12 mouse cellular contexts compared by ENCODE assay signal in the genomic region with DNA sequence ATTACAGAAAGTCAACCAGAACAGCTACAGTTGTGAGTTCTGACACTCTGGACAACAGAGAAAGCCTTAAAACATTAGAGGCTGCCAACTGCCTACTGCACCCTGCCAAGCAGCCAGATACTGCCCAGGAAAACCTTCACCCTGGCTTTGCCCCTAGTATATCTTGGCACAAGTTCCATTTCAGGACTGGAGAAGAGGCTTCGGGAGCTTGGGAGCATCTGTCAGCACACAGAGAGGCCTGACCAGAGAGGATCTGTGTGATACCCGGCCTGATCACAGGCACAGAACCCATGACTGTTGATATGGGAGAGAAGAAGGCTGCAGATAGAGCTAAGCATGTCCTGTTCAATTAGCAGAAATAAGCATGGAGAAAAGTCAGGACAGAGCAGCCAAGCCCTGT. TPM values are rescaled to one million over a fixed set of nuclear protein-coding genes. Genes with fewer than 3 reads are reported as not detected.
DNase-seq lines count a peak whose midpoint lies in the region; ATAC-seq and TF ChIP-seq lines count a peak whose summit lies in the region.
"Had no signal": no experiment of that assay in that cellular context is flagged by ENCODE, and none has a peak within 500 bp of the region (broad histone marks: within the 10 kb centered on the region; RNA-seq: fewer than 3 reads in every experiment).

No protein-coding gene starts in this region.

- no peaks in the 10 kb centered on the region for H3K4me1 ChIP-seq in hindbrain, embryonic 14.5 days (replicated peaks; ENCODE audit: control insufficient read depth, insufficient read depth, low read length)
- no peaks in the 10 kb centered on the region for H3K4me1 ChIP-seq in hindbrain, embryonic 11.5 days (replicated peaks; ENCODE audit: control insufficient read depth, insufficient read depth, low read length)
- H3K4me1 ChIP-seq: embryonic facial prominence, embryonic 10.5 days; stomach, embryonic 15.5 days had no signal

- peak; percentile 27; the same call in 1 of the 2 replicates for ATAC-seq in hindbrain, embryonic 14.5 days (ENCODE audit: low FRiP score)
- no peak for ATAC-seq in hindbrain, embryonic 11.5 days (ENCODE audit: low FRiP score)
- ATAC-seq: liver, postnatal 0 days had no signal

- TF ChIP-seq CTCF in brain, embryonic 14.5 days (IDR thresholded peaks at IDR 0.05; ENCODE audit: borderline replicate concordance, extremely low read depth, insufficient read depth, insufficient read length): no peak

- no peaks in the 10 kb centered on the region for H3K9me3 ChIP-seq in hindbrain, embryonic 14.5 days (ENCODE audit: control insufficient read depth, low read length)
- no peaks in the 10 kb centered on the region for H3K9me3 ChIP-seq in hindbrain, embryonic 11.5 days (ENCODE audit: control insufficient read depth, low read length)
- H3K9me3 ChIP-seq: embryonic facial prominence, embryonic 10.5 days; stomach, embryonic 15.5 days had no signal

- 73% methylated on average over 2 of the region's 2 CpGs for WGBS in hindbrain, embryonic 14.5 days
- 74% methylated on average over 2 of the region's 2 CpGs for WGBS in hindbrain, embryonic 11.5 days

- H3K27ac ChIP-seq in hindbrain, embryonic 14.5 days: no peak overlapping the region
- no peak overlapping the region for H3K27ac ChIP-seq in hindbrain, embryonic 11.5 days (ENCODE audit: low read depth, low read length)
- H3K27ac ChIP-seq: embryonic facial prominence, embryonic 10.5 days; kidney, postnatal 0 days; stomach, embryonic 15.5 days had no signal

- no peak for TF ChIP-seq POLR2A in brain, embryonic 14.5 days (IDR thresholded peaks at IDR 0.05; ENCODE audit: borderline replicate concordance, extremely low read depth, insufficient read depth, insufficient read length, poor library complexity, severe bottlenecking)

- no peaks in the 10 kb centered on the region for H3K27me3 ChIP-seq in hindbrain, embryonic 14.5 days (ENCODE audit: control insufficient read depth, insufficient read depth, low read length)
- no peaks in the 10 kb centered on the region for H3K27me3 ChIP-seq in hindbrain, embryonic 11.5 days (ENCODE audit: control insufficient read depth, insufficient read depth, low read length)
- H3K27me3 ChIP-seq: stomach, embryonic 15.5 days had no signal

- H3K4me2 ChIP-seq in hindbrain, embryonic 14.5 days (replicated peaks): no peak overlapping the region
- H3K4me2 ChIP-seq in hindbrain, embryonic 11.5 days (replicated peaks; ENCODE audit: low read depth, low read length): no peak overlapping the region
- H3K4me2 ChIP-seq: stomach, embryonic 15.5 days had no signal

- H3K36me3 ChIP-seq in hindbrain, embryonic 14.5 days (replicated peaks; ENCODE audit: control insufficient read depth, insufficient read depth): peaks cover 48% of the 10 kb centered on the region
- H3K36me3 ChIP-seq in hindbrain, embryonic 11.5 days (ENCODE audit: control insufficient read depth, insufficient read depth, low read length): no peaks in the 10 kb centered on the region
- H3K36me3 ChIP-seq: embryonic facial prominence, embryonic 10.5 days; stomach, embryonic 15.5 days had no signal

- no peak overlapping the region for H3K9ac ChIP-seq in hindbrain, embryonic 14.5 days
- no peak overlapping the region for H3K9ac ChIP-seq in hindbrain, embryonic 11.5 days (ENCODE audit: low read depth, low read length)
- H3K9ac ChIP-seq: liver, postnatal 0 days; stomach, embryonic 15.5 days had no signal

- no peak for DNase-seq in hindbrain, embryonic 14.5 days (ENCODE audit: low spot score)
- no peak for DNase-seq in hindbrain, embryonic 11.5 days (ENCODE audit: low spot score)
- peak; percentile 87 for DNase-seq in MN1 (ENCODE audit: low spot score)
- DNase-seq in brain, embryonic 14.5 days (ENCODE audit: low read depth): peak; percentile 16
- peak; percentile 61 to 70 for DNase-seq in cerebellum, postnatal 25 days
- DNase-seq in urinary bladder, postnatal 10 days (ENCODE audit: low spot score): no peak
- no peak for DNase-seq in thymus, postnatal 14 days
- DNase-seq: liver, postnatal 0 days had no signal

- no peak overlapping the region for H3K4me3 ChIP-seq in hindbrain, embryonic 14.5 days (replicated peaks; ENCODE audit: low read length)
- no peak overlapping the region for H3K4me3 ChIP-seq in hindbrain, embryonic 11.5 days (ENCODE audit: low read depth, low read length)
- H3K4me3 ChIP-seq: embryonic facial prominence, embryonic 10.5 days; stomach, embryonic 15.5 days had no signal

RNA-seq across cellular contexts. Expression of gene Gad2, which starts 48.4 kb away (rescaled TPM):
- polyA plus RNA-seq in hindbrain, embryonic 14.5 days (2014; fragmentation: Nextera tagmentation; extraction: Ambion mirVana): 34.7 and 35.1 TPM in 2 replicates
- 22.7 and 25.5 TPM in 2 replicates for polyA plus RNA-seq in hindbrain, embryonic 11.5 days (2014; fragmentation: Nextera tagmentation; extraction: Ambion mirVana)
- 40.0 and 49.5 TPM in 2 replicates for polyA plus RNA-seq in brain, embryonic 14.5 days (2012; rRNA removed)
- polyA plus RNA-seq: intestine, embryonic 14.5 days; kidney, postnatal 0 days; liver, postnatal 0 days had no signal

Comparison
In these comparisons a context has a peak if more than half of its experiments do, and no peak if none do; other contexts are left out.
1. DNase-seq: peak in MN1 (single experiment), brain, embryonic 14.5 days (single experiment) and cerebellum, postnatal 25 days (2 of 2); none in hindbrain, embryonic 14.5 days (single experiment), hindbrain, embryonic 11.5 days (single experiment), urinary bladder, postnatal 10 days (single experiment) and thymus, postnatal 14 days (single experiment).